Mouse (Mus musculus) hindbrain, embryonic 12.5 days (tissue): ENCODE measurements around the gene Muc15. TPM values are rescaled to one million over a fixed set of nuclear protein-coding genes. Genes with fewer than 3 reads are reported as not detected.

ENCODE experiments used
- polyA plus RNA-seq: library from polyadenylated mRNA; unstranded; fragments of >200 nt; fragmentation: Nextera tagmentation; extraction: Ambion mirVana; gene quantifications from 2 replicates; pipeline ENCODE4 v1.2.1, GENCODE M21; 2016

The Muc15 gene
- polyA plus RNA-seq, 1 experiment from 2014 or later = 0.32 TPM

Other genes with a start within 250 kb of the Muc15 start
- gene Slc5a12, start 124.0 kb upstream of the Muc15 start, polyA plus RNA-seq = not detected in 2 replicates
- gene Ano3, start 229.6 kb downstream of the Muc15 start, polyA plus RNA-seq = 0.84 and 1.1 TPM in 2 replicates